Mouse (Mus musculus) myocyte (in vitro differentiated cells): ENCODE data around the gene Spo11.

Source experiments
- CEBPB ChIP-seq: IDR thresholded peaks from 2 replicates; pipeline ENCODE4 v1.6.1; 2011; ENCODE audit warnings: mild to moderate bottlenecking, moderate library complexity; ENCODE audit not compliant: poor library complexity, insufficient read depth, severe bottlenecking
- E2F4 ChIP-seq: IDR thresholded peaks from one replicate; pipeline ENCODE4 v1.6.1; 2011; ENCODE audit warnings: mild to moderate bottlenecking, control low read depth, moderate library complexity; ENCODE audit not compliant: insufficient read depth
- MAX ChIP-seq: IDR thresholded peaks from one replicate; pipeline ENCODE4 v1.6.1; 2011; ENCODE audit warnings: low read depth, mild to moderate bottlenecking, control low read depth
- MYOD1 ChIP-seq, 3 experiments: IDR thresholded peaks; one replicate each; pipeline ENCODE4 v1.6.1; 2011; ENCODE audit warnings: control low read depth in 2 of 3, low read depth in 2 of 3, mild to moderate bottlenecking in 2 of 3, moderate library complexity in 1 of 3; ENCODE audit not compliant: insufficient read length in 2 of 3, control insufficient read depth in 1 of 3
- MYOG ChIP-seq, 3 experiments: IDR thresholded peaks; one replicate each; pipeline ENCODE4 v1.6.1; 2011; ENCODE audit warnings: control low read depth in 2 of 3, low read depth in 2 of 3, mild to moderate bottlenecking in 2 of 3; ENCODE audit not compliant: insufficient read length in 2 of 3, control insufficient read depth in 1 of 3, insufficient read depth in 1 of 3
- POLR2A ChIP-seq: IDR thresholded peaks from one replicate; pipeline ENCODE4 v1.6.1; 2011; ENCODE audit warnings: low read depth, mild to moderate bottlenecking, control low read depth, moderate library complexity; ENCODE audit not compliant: insufficient read length
- POLR2AphosphoS2 ChIP-seq: IDR thresholded peaks from one replicate; pipeline ENCODE4 v1.6.1; 2011; ENCODE audit warnings: low read depth, control low read depth; ENCODE audit not compliant: insufficient read length
- SRF ChIP-seq: IDR thresholded peaks from one replicate; pipeline ENCODE4 v1.6.1; 2011; ENCODE audit warnings: low read depth; ENCODE audit not compliant: control insufficient read depth, insufficient read length
- TCF12 ChIP-seq: IDR thresholded peaks from one replicate; pipeline ENCODE4 v1.6.1; 2011; ENCODE audit warnings: mild to moderate bottlenecking, control low read depth; ENCODE audit not compliant: poor library complexity, insufficient read depth, severe bottlenecking
- TCF3 ChIP-seq: IDR thresholded peaks from one replicate; pipeline ENCODE4 v1.6.1; 2011; ENCODE audit warnings: low read depth, control low read depth; ENCODE audit not compliant: insufficient read length
- USF1 ChIP-seq: IDR thresholded peaks from one replicate; pipeline ENCODE4 v1.6.1; 2011; ENCODE audit warnings: low read depth, mild to moderate bottlenecking, control low read depth, moderate library complexity

DNA sequence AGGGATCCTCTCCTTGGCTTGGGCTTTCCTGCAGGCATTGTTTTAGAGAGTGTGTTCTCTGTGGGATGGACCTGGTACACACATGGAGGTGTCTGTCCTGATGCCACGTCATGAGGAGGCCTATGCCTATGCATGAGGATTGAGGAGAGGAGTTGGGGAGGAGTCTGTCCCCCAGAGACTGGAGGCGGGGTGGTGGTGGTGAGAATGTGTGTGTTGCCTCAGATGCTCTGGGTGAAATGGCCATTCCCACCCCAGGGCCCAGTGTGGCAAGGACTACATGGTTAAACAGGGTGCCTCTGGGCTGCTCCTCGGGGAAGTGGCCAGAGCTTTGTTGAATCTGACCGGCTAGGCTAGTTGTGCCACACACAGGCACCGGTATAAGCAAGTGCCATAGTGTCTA is 48.8 kb downstream of the Spo11 start:
- TF ChIP-seq MAX = no peak
- TF ChIP-seq USF1 = no peak
- TF ChIP-seq MYOD1 (IDR thresholded peaks at IDR 0.05; ENCODE audit: control insufficient read depth in 1 of 3, insufficient read length in 2 of 3, low read depth in 2 of 3) = no peak
- no peak for TF ChIP-seq E2F4
- TF ChIP-seq POLR2A = no peak
- TF ChIP-seq TCF12 = no peak
- no peak for TF ChIP-seq TCF3
- TF ChIP-seq CEBPB = no peak
- no peak for TF ChIP-seq POLR2AphosphoS2
- no peak for TF ChIP-seq MYOG (IDR thresholded peaks at IDR 0.05; ENCODE audit: control insufficient read depth in 1 of 3, insufficient read depth in 1 of 3, insufficient read length in 2 of 3, low read depth in 2 of 3)
- TF ChIP-seq SRF = no peak
